Mouse (Mus musculus): ENCODE results near the gene Zfp746.
"Not testable (repeated sequence)": the region's sequence is repeated elsewhere in the genome, so short reads cannot be mapped to it uniquely, and the experiment has no call there.

Gene Zfp746

DNA sequence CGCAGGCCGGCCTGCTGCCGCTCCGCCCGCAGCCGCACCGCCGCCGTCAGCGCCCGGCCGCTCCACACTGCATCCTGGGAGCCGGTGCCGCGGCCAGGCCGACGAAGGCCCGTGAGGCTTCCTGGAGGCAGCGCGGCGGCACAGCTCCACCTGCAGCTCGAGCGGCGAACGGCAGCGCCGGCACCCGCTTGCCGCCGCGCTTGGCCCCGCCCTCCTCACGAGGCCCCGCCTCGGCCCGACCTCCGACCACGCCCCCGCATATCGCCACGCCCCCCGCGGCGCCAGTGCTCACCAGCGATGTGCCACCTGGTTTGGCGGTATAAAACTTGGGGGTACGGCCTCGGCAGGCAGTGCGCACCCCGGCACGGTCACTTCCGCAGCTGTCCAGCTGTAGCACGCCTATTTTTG, at the start of gene Zfp746:
Gene Zfp746 (minus strand): TSS at position 123 of the 408 bp plus-strand sequence.
- peak; percentile 94 for DNase-seq

DNA sequence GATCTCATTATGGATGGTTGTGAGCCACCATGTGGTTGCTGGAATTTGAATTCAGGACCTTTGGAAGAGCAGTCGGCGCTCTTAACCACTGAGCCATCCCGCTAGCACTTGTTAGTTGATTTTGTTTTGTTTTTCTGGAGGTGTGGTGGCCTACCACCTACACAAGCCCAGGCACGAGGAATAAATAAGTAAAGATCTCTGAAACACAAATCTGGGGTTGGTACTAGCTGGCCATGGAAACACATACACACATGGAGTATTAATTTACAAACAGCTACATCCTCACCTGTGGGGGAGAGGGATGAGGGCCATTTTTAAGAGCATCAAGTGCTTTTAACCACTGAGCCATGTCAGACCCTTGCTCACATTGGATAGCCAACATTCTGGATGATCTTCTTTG, 34.7 kb upstream of the Zfp746 start:
- DNase-seq, result not testable (repeated sequence)

DNA sequence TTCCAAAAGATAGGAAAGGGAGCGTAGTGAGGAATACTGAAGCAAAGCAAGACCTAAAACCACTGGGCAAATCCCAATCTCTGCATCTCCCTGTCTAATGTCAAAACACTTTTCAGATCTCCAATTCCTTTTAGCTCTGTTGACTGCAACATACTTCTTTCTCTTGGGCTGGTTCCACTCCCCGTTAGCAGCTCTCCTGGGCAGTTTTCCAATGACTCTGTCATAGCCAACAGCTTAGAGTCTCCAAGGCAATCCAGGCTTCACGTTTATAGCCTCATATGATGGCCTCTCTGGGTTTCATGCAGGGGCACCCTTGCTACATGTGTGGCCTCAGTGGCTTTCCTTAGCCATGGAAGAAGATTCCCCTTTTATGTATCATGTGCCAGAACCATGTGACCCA, 29.6 kb upstream of the Zfp746 start:
- no peak for DNase-seq

DNA sequence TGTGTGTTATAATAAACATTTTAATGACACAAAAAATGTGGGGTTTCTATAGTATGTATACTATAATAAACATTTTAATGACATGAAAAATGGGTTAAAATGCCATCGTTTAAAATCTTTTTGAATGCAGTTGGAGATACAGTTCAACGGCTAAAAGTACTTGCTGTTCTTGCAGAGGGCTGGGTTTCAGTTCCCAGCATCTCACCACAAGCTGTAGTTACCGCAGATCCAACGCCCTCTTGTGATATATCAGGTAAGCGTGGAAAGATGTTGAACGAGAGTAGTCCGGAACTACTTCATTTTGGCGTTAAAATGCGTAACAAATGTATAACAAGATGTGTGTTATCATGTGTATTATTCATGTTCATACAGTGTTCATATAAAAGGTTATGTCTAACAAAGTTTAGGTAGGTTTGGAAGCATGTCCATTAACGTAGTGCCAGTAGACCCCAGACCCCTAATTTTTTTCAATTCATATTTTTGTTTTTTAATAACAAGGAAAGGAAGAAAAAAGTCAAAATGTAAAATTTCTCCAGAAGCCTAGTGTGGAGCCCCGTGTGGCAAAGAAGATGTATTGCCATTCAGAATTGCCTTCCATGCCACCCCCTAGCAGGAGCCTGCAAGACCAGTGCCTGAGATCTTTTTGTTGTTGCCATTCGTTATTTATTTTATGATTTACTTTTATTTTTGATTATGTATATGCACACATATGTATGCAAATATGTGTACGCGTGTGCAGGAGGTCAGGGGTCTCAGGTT, 743 bp upstream of the Zfp746 start:
- DNase-seq, result no peak

DNA sequence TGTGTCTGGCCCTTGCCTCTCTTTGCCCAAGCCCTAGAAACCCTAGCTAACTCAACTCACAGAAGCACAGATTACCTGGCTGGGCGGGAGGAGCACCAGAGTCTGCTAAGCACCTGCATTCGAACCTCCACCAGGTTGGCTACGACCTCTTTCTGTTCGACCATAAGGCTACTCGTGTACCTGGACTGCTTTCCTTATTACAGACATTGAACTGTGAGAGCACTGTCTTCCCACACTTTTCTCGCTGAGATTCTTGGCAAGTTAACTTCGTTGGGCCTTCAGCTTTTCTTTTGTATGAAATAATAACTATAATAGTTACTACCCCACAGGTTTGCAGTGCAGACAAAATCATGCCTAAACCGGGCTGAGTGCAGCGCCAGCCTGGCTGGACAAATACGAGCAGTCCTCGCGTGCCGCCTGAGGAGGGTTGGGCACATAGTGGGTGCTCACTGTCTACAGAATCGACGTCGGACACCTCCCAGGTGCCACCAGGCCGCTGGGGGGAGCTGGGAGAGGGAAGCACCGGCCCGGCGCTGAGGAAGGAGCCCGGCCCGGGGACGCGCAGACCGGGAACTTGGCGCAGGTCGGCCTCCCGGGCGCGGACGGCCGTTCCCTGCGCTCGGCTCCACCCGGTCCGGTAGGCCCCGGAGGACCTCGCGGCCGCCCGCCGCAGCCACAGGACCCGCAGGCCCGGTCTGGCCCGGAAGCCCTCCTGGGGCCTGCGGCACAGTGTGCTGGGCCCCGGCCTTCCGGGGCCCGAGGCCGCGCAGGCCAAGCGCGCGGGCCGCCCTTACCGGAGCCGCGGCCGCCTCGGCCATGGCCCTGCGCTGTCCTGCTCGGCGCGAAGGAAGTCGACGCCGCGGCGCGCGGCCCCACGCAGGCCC, 630 bp downstream of the Zfp746 start:
- peak; percentile 79 to 85 for DNase-seq

DNA sequence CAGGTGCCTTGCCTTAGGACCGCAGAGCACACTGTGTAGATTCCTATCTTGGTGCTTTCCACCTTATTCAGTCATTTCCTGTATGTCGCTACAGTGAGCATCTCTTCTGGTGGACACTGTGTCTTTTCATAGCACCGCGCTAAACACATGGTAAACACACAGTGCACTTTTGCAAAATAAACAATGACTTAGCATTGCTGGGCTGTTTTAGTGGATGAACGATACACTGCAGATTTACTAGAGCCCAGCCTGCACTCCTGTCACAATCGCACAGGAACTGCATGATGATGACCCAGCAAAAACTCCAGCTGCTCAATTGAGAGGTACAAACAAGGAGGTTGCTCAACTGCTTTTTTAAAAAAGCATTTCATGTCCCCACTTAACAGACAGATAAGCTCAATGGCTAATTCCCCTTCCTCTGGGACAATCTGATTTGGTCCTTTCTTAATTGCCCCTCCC, 2.6 kb downstream of the Zfp746 start:
- DNase-seq, result no peak

DNA sequence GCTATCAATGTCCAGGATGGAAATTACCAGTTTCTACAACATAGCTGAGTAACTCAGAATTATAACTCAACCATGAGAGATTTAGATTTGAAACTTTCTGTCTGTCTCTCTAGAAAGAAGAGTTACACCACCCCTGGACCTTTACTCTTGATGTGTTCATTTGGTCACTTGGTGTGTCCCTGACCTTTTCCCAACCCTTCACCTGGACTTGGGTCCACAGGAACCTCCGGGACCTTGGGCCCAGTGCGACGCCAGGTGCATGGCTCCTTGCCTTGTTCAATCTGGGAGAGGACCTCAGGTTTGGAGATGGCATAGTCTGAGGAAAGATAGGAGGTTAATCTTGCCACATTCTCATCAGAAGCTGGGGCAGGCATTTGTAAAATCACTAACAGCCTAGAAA, 4.4 kb downstream of the Zfp746 start:
- DNase-seq, result no peak

DNA sequence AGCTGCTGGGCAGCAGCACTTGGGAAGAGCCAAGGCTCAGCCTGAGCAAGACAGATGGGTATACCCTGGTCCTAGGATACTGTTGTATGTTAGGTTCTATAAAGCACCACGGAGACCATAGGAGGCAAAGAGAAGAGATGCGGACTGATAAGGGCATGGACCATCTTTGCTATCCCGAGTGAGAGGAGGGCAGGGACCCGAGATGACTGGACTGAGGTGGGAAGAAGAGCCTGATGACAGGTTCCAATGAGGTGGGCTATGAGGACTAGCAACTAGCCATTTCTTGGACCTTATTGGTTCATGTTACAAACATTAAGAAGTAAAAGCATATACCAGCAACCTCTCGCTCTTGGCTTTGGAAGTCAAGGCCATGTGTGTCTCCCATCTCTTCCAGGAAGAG, 5.4 kb downstream of the Zfp746 start:
- no peak for DNase-seq

DNA sequence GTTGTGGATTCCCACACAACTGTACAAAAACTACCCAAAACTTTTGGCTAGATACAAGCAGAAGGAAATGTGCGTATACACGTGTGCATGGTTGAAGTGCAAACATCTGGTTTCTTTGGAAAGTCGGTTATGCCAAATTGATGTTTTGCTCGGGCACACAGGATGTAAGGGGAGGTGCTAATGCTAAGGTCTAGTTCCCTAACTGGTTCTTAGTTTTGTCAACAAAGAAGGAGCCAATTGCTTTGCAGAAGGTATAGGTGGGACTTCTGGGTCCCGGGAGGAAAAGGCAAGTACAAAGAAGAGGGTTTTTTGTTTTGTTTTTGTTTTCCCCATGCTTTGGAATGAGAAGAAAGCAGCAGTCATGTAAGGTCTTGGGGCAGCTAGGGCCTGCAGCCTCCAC, 13.1 kb downstream of the Zfp746 start:
- no peak for DNase-seq

DNA sequence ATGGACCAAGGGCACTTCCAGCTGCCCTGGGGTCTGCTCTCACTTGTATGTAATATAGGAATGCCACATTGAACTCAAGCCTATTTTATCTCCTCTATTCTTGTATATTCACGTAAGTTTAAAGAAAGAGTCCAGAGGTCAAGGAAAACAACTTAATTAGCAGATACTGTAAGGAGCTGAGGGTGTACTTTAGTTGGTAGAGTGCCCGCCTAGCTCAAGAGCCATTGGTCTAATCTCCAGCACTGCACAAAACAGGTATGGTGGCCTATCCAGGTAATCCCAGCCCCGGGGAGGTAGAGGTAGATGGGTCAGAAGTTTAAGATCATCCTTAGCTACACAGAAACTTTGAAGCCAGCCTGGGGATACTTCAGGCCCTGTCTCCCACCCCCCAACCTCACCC, 18.9 kb downstream of the Zfp746 start:
- no peak for DNase-seq

DNA sequence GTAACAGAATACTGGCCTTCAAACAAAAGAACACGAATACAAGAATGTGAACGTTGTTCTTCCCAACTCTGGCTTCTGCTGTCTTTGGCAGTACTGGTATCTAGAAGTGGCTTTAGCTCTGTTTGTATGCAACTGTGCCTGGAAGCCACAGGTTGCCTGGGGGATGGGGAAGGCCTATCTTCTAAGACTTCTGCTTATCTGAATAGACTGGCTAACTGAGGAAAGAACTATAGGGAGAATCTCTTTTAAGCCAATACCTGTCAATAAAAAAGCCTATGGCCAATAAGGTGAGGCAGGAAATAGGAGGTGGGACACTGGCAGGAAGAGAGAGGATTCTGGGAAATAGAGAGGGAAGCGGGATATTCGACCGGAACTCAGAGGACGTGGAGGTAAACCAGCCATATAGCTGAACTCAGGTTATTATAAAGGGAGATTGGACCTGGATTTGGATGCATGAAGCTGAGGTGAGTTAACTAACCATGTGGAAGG, 20.8 kb downstream of the Zfp746 start:
- no peak for DNase-seq

DNA sequence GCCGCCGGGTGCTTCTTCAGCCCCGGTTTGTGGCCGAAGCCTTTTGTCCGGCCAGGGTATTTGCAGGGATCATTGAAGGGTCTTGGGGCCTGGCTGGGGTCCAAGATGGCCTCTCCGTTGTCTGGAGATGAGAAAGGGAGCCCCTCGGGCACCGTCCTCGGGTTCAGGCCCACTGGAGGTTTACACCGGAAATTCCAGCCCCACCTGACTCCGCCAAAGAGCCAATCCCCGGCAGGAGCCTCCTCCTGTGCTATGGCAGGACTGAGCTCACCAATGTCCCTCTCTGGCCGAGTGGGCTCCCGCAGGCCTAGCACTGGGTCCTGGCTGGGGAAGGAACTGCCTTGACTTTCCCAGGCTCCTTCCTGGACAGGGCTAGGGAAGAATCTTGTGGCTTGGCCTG, 21.9 kb downstream of the Zfp746 start:
- DNase-seq, result no peak

DNA sequence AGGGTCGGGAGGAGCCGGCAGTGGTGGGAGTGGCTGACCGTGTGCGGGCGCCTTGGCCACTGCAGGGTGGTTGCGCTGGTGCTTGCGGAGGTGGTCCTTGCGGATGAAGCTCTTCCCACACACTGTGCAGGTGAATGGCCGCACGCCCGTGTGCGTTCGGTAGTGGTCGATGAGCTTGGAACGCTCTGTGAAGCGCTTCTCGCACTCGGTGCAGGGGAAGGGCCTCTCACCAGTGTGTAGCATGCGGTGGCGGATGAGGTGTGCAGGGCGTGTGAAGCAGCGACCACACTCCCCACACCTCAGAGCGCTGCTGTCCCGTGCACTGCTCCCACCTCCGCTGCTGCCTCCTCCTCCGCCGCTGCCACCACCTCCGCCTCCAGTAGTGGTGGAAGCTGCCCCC, 22.5 kb downstream of the Zfp746 start:
- DNase-seq, result no peak

DNA sequence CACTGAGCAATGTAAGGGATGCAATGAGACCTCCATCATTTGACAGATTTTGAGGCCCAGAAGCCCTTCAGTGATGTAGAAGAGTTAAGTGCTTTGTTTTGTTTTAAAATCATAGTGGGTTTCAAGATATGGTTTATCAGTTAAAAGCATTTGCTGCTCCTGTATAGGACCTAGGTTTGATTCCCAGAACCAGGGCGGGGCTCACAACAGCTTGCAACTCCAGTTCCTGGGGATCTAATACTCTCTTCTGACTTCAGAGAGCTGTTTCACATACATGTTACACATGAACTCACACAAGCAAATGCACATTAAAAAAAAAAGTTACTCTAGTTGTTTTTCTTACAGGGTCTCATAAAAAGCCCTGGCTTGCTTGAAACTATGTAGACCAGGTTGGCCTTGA, 25.5 kb downstream of the Zfp746 start:
- DNase-seq, result no peak

DNA sequence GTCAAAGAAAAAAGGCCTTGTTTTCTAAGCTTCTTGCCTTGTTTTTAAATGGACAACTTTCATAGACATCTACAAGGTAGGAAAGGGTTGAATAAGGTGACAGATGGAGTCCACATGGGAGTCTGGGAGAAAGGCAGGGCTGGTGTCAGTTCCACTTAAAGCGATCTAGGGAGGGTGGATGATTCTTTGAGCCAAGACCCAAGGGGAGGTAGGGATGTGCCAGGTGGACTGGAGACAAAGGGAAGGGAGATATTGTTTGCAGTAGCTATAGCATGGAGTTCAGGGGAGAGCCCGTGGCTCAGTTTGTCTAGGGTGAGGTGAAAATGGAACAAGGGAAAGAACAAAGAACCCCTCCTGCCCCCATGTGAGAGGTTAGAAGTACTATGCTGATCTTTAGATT, 26.0 kb downstream of the Zfp746 start:
- no peak for DNase-seq

DNA sequence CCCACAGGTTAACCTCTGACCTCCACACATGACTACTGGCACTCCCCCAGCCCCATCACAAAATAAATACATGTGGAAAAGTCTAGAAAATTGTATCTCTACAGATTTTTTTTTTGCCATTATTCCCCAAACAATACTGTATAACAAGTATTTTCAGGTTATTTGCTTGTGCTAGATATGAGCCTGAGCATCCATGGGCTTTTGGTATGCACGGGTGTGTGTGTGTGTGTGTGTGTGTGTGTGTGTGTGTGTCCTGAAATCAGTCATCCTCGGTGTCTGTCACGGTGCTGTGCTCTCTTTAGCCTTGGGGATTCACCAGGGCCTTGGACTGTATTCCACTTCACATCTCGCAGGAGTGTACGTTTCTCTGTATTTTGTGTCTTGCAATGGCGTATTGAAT, 34.3 kb downstream of the Zfp746 start:
- no peak for DNase-seq

DNA sequence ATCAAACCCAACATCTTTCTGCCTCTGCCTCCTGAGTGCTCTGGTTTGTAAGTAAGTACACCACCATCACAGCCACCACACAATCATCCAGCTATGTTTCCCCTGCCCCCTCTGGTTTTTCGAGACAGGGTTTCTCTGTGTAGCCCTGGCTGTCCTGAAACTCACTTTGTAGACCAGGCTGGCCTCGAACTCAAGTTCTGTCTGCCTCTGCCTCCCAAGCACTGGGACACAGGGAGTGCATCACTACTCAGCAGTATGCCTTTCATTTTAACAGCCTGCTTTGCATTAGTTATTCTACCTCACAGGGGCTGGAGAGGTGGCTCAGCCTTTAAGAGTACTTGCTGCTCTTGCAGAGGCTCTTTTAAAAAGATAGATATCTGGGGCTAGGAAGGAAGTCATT, 34.7 kb downstream of the Zfp746 start:
- no peak for DNase-seq

DNA sequence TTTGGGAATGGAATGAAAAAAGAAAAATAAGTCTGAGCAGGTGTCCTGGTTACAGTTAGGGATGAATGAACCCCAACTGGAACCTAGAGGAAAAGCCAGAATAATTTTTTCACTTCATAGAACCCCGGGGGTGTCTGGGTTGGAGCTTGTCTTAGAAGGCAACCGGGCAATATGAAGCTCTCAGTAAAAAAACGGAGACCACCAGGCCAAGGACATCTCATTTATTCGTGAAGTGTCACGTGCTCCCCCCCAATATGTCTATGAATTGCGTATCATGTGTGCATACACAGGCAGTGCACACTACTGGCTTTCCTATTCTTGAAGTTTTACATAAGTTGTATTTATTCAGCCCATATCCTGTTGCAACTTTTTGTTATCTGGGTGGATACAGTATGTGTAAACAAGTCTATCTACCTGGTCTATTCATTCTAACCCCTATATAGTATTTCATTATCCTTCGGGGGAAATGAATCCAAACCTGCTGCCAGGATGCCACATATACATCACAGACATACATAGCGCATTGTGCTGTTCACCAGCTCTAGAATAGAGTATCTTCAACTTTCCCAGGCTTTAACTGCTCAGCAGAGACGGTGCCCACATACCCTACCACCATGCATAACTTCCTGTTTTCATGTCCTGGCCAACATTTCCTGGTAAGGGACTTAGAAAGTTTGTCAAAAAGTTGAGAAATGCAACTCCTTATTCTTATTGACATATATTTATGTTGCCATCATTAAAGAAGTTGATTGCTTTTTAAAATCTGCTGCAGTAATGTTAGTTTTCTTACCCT, 36.9 kb downstream of the Zfp746 start:
- DNase-seq, result no peak

DNA sequence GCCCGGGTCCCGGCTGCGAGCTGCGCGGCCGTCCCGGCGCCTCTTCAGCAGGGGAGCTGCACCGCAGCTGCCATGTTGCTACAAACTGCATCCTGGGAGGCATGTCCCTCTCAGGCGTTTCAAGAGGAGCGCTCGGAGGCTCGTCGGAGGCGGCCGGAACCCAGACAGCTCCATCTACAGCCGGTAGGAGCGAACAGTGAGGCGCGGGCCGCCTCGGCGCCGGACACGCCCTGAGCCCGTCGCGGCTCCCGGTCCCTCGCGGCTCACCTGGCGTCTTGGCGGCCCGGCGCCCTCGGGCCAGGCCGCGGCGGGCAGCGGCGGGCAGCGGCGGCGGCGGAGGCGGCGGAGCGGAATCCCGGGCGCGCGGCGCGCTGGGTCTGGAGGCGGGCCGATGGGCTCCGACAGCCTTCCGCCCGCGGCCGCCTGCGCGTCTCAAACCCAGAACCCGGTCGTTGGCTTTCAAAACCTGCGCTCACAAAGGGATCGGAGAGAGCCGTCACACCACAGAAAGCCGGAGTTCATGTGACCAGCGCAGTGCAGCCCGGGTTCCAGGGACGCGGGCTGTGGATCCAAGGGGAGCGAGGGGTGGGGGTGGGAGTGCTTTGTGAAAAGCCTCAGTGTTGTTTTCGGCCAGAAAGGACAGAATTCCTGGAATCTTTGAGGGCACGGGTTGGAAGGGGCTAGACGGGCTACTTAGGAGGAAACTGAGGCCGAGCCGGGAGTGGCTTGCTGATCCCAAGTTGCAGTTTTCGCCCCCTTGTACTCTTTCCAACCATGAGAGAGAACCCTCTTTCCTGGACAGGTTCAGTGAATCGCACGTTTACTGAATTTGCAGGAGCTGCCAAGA, 37.7 kb downstream of the Zfp746 start, which contains the start of gene Zfp777:
Gene Zfp777 (minus strand): TSS at position 486 of the 847 bp plus-strand sequence.
- peak; percentile 90 to 94 for DNase-seq

DNA sequence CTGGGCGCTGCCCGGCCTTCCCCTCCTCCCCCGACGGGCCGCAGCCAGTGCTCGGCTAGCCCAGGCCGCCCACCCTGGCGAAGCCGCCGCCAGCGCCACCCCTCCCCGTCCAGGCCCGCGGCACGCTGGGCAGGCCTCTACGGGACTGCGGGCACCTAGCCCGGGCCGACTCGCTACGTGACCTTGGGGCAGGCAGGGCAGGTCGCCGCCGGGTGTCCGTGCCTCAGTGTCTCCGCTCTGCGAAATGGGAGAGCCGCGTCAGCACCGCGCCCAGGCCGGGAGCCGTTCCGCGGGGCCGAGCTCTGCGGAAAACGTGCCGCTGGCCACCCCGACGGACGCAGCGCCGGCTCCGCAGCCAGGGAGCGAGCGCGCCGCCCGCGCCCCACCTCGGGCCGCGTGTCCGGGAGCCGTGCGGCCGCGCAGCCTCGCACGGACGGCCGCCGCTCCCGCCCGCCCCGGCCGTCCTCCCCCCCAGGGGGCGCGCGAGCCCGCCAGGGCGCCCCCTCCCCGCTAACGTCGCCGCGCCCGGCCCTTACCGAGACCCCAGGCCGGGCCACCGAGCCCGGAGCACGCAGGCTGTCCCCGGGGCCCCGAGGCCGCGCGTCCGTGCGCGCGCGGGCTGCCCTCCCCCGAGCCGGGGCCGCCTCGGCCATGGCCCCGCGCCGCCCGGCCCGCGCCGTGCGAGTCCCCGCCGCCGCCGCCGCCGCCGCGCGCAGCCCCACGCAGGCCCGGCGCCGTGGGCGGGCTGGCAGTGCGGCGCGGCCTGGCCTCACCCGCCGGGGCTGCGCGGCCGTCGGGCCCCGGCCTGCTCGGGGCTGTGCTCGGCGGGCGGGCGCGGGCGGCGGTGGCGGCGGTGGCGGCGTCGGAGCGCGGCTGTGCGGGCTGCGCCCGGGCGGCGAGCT, 38.7 kb downstream of the Zfp746 start:
- peak; percentile 46 to 62 for DNase-seq

DNA sequence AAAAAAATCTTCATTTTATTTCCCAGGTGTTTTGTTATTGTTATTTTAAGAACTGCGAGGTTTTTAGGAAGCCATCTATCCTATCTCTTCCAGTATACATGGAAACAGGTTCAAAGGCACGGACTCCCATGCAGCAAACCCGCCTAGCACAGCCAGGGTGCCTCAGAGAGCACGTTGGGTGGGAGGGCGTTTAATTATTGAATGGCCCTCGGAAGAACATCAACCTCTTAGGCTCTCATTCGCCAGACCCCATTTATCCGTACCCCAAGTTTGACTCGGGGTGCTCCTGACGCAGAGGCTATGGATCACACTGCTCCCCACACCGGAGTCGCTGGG, 39.3 kb downstream of the Zfp746 start:
- DNase-seq, result no peak
